Mouse (Mus musculus) hindbrain, embryonic 11.5 days (tissue): ENCODE data around the gene Olfr95. TPM values are rescaled to one million over a fixed set of nuclear protein-coding genes. Genes with fewer than 3 reads are reported as not detected.

ENCODE experiments used
- ATAC-seq: fragments of 200-750 bp; cut with Nextera tagmentation; 2 replicates; pipeline ENCODE4 v1.8.0; 2017; ENCODE audit warnings: mild to moderate bottlenecking, moderate TSS enrichment, moderate library complexity; ENCODE audit not compliant: low FRiP score
- DNase-seq: peaks from one replicate; pipeline ENCODE4 v3.0.0-alpha.2; 2015; ENCODE audit warnings: low spot score
- H3K27ac ChIP-seq: fragments of 300-500 bp; sonication (generic); 2 replicates; pipeline ENCODE4 v1.5.1; 2014; ENCODE audit warnings: mild to moderate bottlenecking, low read depth, low read length
- H3K27me3 ChIP-seq: fragments of 300-500 bp; sonication (generic); 2 replicates; pipeline ENCODE4 v1.6.1; 2014; ENCODE audit warnings: mild to moderate bottlenecking, low read length, moderate library complexity, mixed read lengths; ENCODE audit not compliant: control insufficient read depth, insufficient read depth
- H3K36me3 ChIP-seq: fragments of 300-500 bp; sonication (generic); 2 replicates; pipeline ENCODE4 v1.6.1; 2014; ENCODE audit warnings: mild to moderate bottlenecking, low read length, moderate library complexity, mixed read lengths; ENCODE audit not compliant: control insufficient read depth, insufficient read depth
- H3K4me1 ChIP-seq: fragments of 300-500 bp; sonication (generic); replicated peaks from 2 replicates; pipeline ENCODE4 v1.6.1; 2014; ENCODE audit warnings: low read length, mixed read lengths; ENCODE audit not compliant: control insufficient read depth, insufficient read depth
- H3K4me2 ChIP-seq: fragments of 300-500 bp; sonication (generic); replicated peaks from 2 replicates; pipeline ENCODE4 v1.6.1; 2014; ENCODE audit warnings: mild to moderate bottlenecking, low read depth, low read length
- H3K4me3 ChIP-seq: fragments of 300-500 bp; sonication (generic); 2 replicates; pipeline ENCODE4 v1.5.1; 2014; ENCODE audit warnings: low read depth, low read length
- H3K9ac ChIP-seq: fragments of 300-500 bp; sonication (generic); 2 replicates; pipeline ENCODE4 v1.6.1; 2014; ENCODE audit warnings: low read depth, low read length
- H3K9me3 ChIP-seq: fragments of 300-500 bp; sonication (generic); 2 replicates; pipeline ENCODE4 v1.6.1; 2016; ENCODE audit warnings: low read length; ENCODE audit not compliant: control insufficient read depth
- WGBS: fragments of 180-500 bp; shearing (Covaris S2); extraction: QIAGEN DNeasy Blood & Tissue Kit; methylation state at CpG from one replicate; pipeline ENCODE4 v1.1.7; 2014; 5-methylcytosine and 5-hydroxymethylcytosine counted together
- polyA plus RNA-seq: library from polyadenylated mRNA; unstranded; fragments of >200 nt; fragmentation: Nextera tagmentation; extraction: Ambion mirVana; gene quantifications from 2 replicates; pipeline ENCODE4 v1.2.1, GENCODE M21; 2014

Gene Olfr95
- polyA plus RNA-seq, 1 experiment from 2014 or later: not detected

DNA sequence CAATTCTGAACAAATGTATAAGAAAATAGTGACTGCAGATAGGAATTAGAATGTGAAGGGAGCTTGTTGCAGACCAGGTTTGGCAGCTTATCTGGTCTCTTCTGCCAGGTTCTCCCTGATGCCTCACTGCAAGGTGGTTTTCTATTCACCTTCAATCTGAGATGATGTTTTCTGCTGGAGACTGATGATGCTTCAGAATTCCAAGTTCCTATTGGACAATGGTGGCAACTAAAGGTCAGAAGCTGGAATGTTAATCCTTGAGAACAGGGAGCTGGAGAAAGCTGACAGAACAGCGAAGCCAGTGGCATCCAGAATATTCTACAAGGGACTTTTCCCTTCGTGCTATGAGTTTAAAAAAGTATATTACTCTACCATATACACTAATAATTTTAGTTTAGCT lies 22.2 kb downstream of the Olfr95 start:
- no peaks in the 10 kb centered on the region for H3K27me3 ChIP-seq
- no peaks in the 10 kb centered on the region for H3K4me1 ChIP-seq
- H3K27ac ChIP-seq: no peak overlapping the region
- H3K9ac ChIP-seq: no peak overlapping the region
- H3K36me3 ChIP-seq: no peaks in the 10 kb centered on the region
- no peak overlapping the region for H3K4me3 ChIP-seq
- ATAC-seq (no peak), DNase-seq (peak; percentile 35)
- 31% methylated on average over 2 of the region's 2 CpGs for WGBS
- no peaks in the 10 kb centered on the region for H3K9me3 ChIP-seq
- H3K4me2 ChIP-seq: no peak overlapping the region

DNA sequence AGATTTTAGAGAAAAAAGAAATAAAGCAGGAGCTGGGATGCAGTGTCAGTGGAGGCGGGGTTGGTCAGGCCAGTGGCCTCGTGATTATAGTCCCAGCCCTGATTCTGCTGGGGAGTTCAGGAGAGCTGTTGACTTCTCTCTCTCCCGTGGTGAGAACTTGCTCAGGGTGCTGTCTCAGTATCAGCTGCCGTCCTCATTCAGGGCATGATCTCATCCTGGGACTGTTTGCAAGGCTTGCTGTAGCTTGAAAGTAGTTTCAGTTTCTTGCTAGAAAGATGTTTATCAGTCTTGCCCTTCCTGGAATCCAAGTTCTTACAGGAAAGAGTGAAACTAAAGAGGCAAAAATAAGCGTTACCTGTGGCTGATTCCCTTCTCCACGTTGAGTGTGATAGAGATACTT lies 27.4 kb downstream of the Olfr95 start:
- Histone ChIP-seq H3K4me2 (no peak overlapping the region), H3K27me3 (no peaks in the 10 kb centered on the region), H3K9ac (no peak overlapping the region), H3K27ac (no peak overlapping the region), H3K4me1 (no peaks in the 10 kb centered on the region), H3K36me3 (no peaks in the 10 kb centered on the region), H3K9me3 (no peaks in the 10 kb centered on the region), H3K4me3 (no peak overlapping the region)
- ATAC-seq: no peak
- 61% methylated on average over 6 of the region's 6 CpGs for WGBS
- DNase-seq: no peak

DNA sequence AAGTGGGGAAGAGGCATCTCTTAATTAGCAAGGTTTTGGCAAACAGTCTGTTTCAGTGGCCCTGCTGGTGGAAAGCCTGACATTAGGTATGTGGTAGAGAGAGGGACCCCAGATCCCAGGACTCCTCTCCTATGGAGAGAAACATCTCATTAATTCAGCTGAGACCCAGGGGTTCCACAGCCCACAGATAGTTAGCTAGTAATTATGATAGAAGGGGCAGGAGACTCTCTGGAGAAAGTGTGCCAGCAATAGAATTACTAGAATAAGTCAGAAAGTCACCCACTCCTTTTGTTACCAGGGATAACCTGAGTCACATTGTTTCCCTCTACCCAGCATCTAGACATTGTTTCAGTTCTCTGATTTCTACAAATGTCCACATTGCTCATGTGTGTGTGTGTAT lies 51.5 kb downstream of the Olfr95 start, which contains the start of gene Olfr93:
TSS of gene Olfr93 (minus strand) at position 101 of the 400 bp plus-strand sequence.
- H3K27ac ChIP-seq: no peak within 1 kb of the TSS
- H3K4me2 ChIP-seq: no peak within 1 kb of the TSS
- no peaks in the 10 kb centered on the region for H3K36me3 ChIP-seq
- no peak for ATAC-seq
- H3K9me3 ChIP-seq: no peaks in the 10 kb centered on the region
- no peak within 1 kb of the TSS for H3K4me3 ChIP-seq
- H3K27me3 ChIP-seq: no peaks in the 10 kb centered on the region
- H3K9ac ChIP-seq: no peak within 1 kb of the TSS
- DNase-seq: no peak
- no peaks in the 10 kb centered on the region for H3K4me1 ChIP-seq

Other genes starting within 250 kb of the Olfr95 start
- gene 2410137M14Rik, start 231.9 kb downstream of the Olfr95 start, polyA plus RNA-seq: not detected in 2 replicates
- gene H2-M5, start 223.6 kb downstream of the Olfr95 start, polyA plus RNA-seq: 0.86 and 1.1 TPM in 2 replicates
- gene Zfp57, start 212.0 kb downstream of the Olfr95 start, polyA plus RNA-seq: 137 and 153 TPM in 2 replicates
- 0.39 and 0.61 TPM in 2 replicates for gene Mog, start 189.7 kb downstream of the Olfr95 start, polyA plus RNA-seq
- gene Gabbr1, start 167.2 kb downstream of the Olfr95 start, polyA plus RNA-seq: 16.8 and 24.8 TPM in 2 replicates
- gene Olfr90, start 124.6 kb downstream of the Olfr95 start, polyA plus RNA-seq: 0.06 TPM in 1 of 2 replicates, not detected in the other
- 0.08 TPM in 1 of 2 replicates, not detected in the other for gene Olfr91, start 114.8 kb downstream of the Olfr95 start, polyA plus RNA-seq
- not detected in 2 replicates for gene Olfr92, start 93.0 kb downstream of the Olfr95 start, polyA plus RNA-seq
- gene Olfr93, start 51.6 kb downstream of the Olfr95 start, polyA plus RNA-seq: not detected in 2 replicates
- not detected in 2 replicates for gene Ubd, start 19.2 kb downstream of the Olfr95 start, polyA plus RNA-seq
- not detected in 2 replicates for gene Olfr94, start 12.1 kb downstream of the Olfr95 start, polyA plus RNA-seq
- not detected in 2 replicates for gene Olfr96, start 7.0 kb upstream of the Olfr95 start, polyA plus RNA-seq
- gene Olfr97, start 24.2 kb upstream of the Olfr95 start, polyA plus RNA-seq: not detected in 2 replicates
- gene Olfr98, start 50.6 kb upstream of the Olfr95 start, polyA plus RNA-seq: not detected in 2 replicates
- 0.93 and 1.3 TPM in 2 replicates for gene H2-M3, start 57.1 kb upstream of the Olfr95 start, polyA plus RNA-seq
- not detected in 2 replicates for gene Olfr99, start 70.3 kb upstream of the Olfr95 start, polyA plus RNA-seq
- gene Olfr101, start 91.2 kb upstream of the Olfr95 start, polyA plus RNA-seq: not detected in 2 replicates
- not detected in 2 replicates for gene Olfr102, start 103.9 kb upstream of the Olfr95 start, polyA plus RNA-seq
- gene Olfr103, start 126.6 kb upstream of the Olfr95 start, polyA plus RNA-seq: not detected in 2 replicates
- not detected in 2 replicates for gene Olfr104-ps, start 146.5 kb upstream of the Olfr95 start, polyA plus RNA-seq
- not detected in 2 replicates for gene Olfr105-ps, start 165.9 kb upstream of the Olfr95 start, polyA plus RNA-seq
- gene Olfr106-ps, start 177.3 kb upstream of the Olfr95 start, polyA plus RNA-seq: not detected in 2 replicates
- gene Olfr107, start 186.1 kb upstream of the Olfr95 start, polyA plus RNA-seq: not detected in 2 replicates
- gene Olfr108, start 232.4 kb upstream of the Olfr95 start, polyA plus RNA-seq: not detected in 2 replicates
- gene Olfr109, start 245.8 kb upstream of the Olfr95 start, polyA plus RNA-seq: not detected in 2 replicates